Mouse (Mus musculus) embryonic facial prominence, embryonic 10.5 days (tissue): ENCODE data around the gene Utp20. TPM values are rescaled to one million over a fixed set of nuclear protein-coding genes. Genes with fewer than 3 reads are reported as not detected.

Experiments
- polyA plus RNA-seq: library from polyadenylated mRNA; unstranded; fragments of >200 nt; fragmentation: Nextera tagmentation; extraction: Ambion mirVana; gene quantifications from 2 replicates; pipeline ENCODE4 v1.2.1, GENCODE M21; 2016

The Utp20 gene
- polyA plus RNA-seq, 1 experiment from 2014 or later = 26.4 TPM

Other genes starting within 250 kb of the Utp20 start
- gene Mybpc1, start 221.7 kb downstream of the Utp20 start, polyA plus RNA-seq = 1.2 and 2.1 TPM in 2 replicates
- not detected in 2 replicates for gene Spic, start 141.8 kb downstream of the Utp20 start, polyA plus RNA-seq
- 152 and 156 TPM in 2 replicates for gene Arl1, start 95.9 kb downstream of the Utp20 start, polyA plus RNA-seq
- 0.08 TPM in 1 of 2 replicates, not detected in the other for gene Slc5a8, start 59.2 kb upstream of the Utp20 start, polyA plus RNA-seq